Mouse (Mus musculus) ES-Bruce4 (cell line): ENCODE measurements at regions not wholly inside any gene's neighbourhood (a gene's known extent, or its start where the extent isn't known, plus 50 kb on each side); places are given as distances from the start of the nearest gene placed in this dataset.

Experiments
- CTCF ChIP-seq: IDR thresholded peaks from one replicate; pipeline ENCODE4 v1.8.1; 2011; ENCODE audit warnings: low read depth, low read length
- EP300 ChIP-seq: IDR thresholded peaks from 2 replicates; pipeline ENCODE4 v1.6.1; 2011; ENCODE audit warnings: low read depth, low read length; ENCODE audit not compliant: insufficient read depth
- POLR2A ChIP-seq: IDR thresholded peaks from one replicate; pipeline ENCODE4 v1.8.1; 2011; ENCODE audit warnings: low read length; ENCODE audit not compliant: insufficient read depth

GRCm38 (mm10) chr8:86385236-86385635 is 195.2 kb downstream of the Abcc12 start:
- no peak for TF ChIP-seq POLR2A
- TF ChIP-seq CTCF = no peak
- no peak for TF ChIP-seq EP300
